Mouse (Mus musculus): ENCODE results near the gene Def8. TPM values are rescaled to one million over a fixed set of nuclear protein-coding genes. Genes with fewer than 3 reads are reported as not detected.

Def8 gene
- 42.2 and 42.7 TPM in 2 replicates for polyA plus RNA-seq (2016; fragmentation: Nextera tagmentation; extraction: Ambion mirVana)

DNA sequence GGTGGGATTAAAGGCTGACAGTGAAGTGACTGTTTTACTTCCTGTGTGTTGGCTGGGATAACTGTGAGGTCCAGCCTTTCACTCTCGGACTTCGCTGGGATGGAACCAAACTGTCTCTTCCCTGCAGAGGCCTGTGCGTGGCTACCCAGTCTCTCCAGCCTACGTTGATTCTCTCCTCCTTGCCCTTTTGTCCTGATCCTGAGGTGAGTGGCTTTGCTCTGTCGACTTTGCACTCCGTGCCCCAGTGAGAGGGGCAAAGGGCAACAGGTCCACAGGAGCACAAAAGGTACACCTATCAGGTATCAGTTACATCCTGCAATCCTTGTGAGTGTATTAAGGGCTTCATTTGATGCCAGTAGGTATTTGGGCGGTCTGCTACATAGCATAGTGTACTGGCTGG lies at the start of gene Def8:
TSS of gene Def8 (plus strand) at position 87 of the 400 bp plus-strand sequence.
- H3K4me3 ChIP-seq = no peak within 1 kb of the TSS
- H3K36me3 ChIP-seq = no peaks in the 10 kb centered on the region
- H3K27ac ChIP-seq = no peak within 1 kb of the TSS
- no peak for ATAC-seq (ENCODE audit: insufficient number of reproducible peaks, insufficient read depth, low FRiP score, low TSS enrichment)
- WGBS = 65% methylated on average over 7 of the region's 7 CpGs
- peak within 1 kb of the TSS; percentile 40 for H3K4me2 ChIP-seq (replicated peaks)
- no peaks in the 10 kb centered on the region for H3K27me3 ChIP-seq
- no peak within 1 kb of the TSS for H3K9ac ChIP-seq
- H3K9me3 ChIP-seq = peaks cover 22% of the 10 kb centered on the region
- H3K4me1 ChIP-seq = no peaks in the 10 kb centered on the region

DNA sequence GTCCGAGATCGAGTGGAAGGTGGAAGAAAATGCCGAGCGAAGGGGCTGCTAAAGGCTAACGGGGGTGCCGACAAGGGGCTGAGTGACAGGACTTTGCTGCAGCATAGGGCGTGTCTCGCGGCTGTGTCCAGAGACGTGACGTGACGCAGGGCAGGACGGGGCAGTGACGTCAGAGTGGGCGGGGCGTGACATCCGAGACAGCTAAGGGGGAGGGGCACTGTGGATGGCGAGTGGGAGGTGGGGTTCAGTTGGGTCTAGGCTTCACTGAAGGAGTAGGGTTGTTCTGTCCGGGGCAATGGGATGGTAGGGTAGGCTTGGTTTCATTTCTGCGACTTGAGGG lies 49.1 kb upstream of the Def8 start:
- Histone ChIP-seq H3K9ac (peak overlapping the region; percentile 76), H3K4me1 (peaks cover 9% of the 10 kb centered on the region), H3K4me2 (replicated peaks) (peak overlapping the region; percentile 61), H3K27ac (peak overlapping the region; percentile 95), H3K4me3 (peak overlapping the region; percentile 77), H3K27me3 (no peaks in the 10 kb centered on the region), H3K9me3 (no peaks in the 10 kb centered on the region), H3K36me3 (peaks cover 16% of the 10 kb centered on the region; the same call in 1 of the 2 replicates)
- peak; percentile 62 for ATAC-seq (ENCODE audit: insufficient number of reproducible peaks, insufficient read depth, low FRiP score, low TSS enrichment)
- under 1% methylated on average over 20 of the region's 20 CpGs for WGBS

DNA sequence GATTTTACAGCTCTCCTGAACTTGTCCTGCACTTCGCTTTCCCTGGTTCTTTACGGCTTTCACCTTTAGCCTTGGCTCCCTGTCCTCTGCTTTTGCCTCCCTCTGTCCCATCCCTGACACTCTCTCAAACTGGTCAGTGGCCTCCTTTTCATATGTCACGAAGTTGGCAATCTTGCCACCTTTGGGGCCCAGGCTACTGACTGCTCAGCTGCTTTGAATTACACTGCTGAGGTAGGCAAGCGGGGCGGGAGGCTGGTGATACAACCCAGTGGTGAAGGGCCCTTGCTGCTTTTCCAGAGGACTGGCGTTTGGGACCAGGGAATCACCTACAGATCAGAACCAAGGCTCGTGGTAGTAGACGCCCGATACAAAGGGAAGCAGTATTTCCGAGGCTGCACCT lies 47.6 kb upstream of the Def8 start:
- no peak overlapping the region for H3K27ac ChIP-seq
- no peak overlapping the region for H3K4me2 ChIP-seq (replicated peaks)
- no peaks in the 10 kb centered on the region for H3K9me3 ChIP-seq
- H3K4me1 ChIP-seq = peaks cover 9% of the 10 kb centered on the region
- H3K36me3 ChIP-seq = peaks cover 19% of the 10 kb centered on the region; the same call in 1 of the 2 replicates
- H3K9ac ChIP-seq = no peak overlapping the region
- 85% methylated on average over 10 of the region's 10 CpGs for WGBS
- H3K4me3 ChIP-seq = no peak overlapping the region
- no peak for ATAC-seq (ENCODE audit: insufficient number of reproducible peaks, insufficient read depth, low FRiP score, low TSS enrichment)
- H3K27me3 ChIP-seq = no peaks in the 10 kb centered on the region

DNA sequence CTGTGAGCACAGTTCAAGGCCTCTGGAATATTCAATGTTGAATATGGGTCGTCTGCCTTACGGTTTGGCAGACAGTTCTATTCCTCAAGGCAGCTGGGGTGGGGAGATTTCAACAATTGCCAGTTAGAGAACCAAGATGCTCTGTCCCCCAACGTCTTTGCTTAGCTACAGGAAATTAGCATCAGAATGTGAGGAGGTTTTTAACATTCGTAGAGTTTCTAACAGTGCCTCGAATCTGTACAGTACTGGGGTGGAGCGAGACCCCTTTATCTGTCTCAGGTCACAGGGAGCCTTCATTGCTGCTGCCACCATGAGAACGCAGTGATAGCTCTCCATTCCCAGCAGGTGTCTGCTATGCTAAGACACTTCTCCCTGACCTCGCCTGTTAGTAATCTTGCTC lies 47.2 kb upstream of the Def8 start:
- H3K4me2 ChIP-seq (replicated peaks) = no peak overlapping the region
- no peaks in the 10 kb centered on the region for H3K27me3 ChIP-seq
- H3K36me3 ChIP-seq = peaks cover 23% of the 10 kb centered on the region; the same call in 1 of the 2 replicates
- no peak overlapping the region for H3K4me3 ChIP-seq
- H3K9ac ChIP-seq = no peak overlapping the region
- H3K9me3 ChIP-seq = no peaks in the 10 kb centered on the region
- no peak for ATAC-seq (ENCODE audit: insufficient number of reproducible peaks, insufficient read depth, low FRiP score, low TSS enrichment)
- WGBS = 77% methylated on average over 8 of the region's 8 CpGs
- peaks cover 9% of the 10 kb centered on the region for H3K4me1 ChIP-seq
- no peak overlapping the region for H3K27ac ChIP-seq

DNA sequence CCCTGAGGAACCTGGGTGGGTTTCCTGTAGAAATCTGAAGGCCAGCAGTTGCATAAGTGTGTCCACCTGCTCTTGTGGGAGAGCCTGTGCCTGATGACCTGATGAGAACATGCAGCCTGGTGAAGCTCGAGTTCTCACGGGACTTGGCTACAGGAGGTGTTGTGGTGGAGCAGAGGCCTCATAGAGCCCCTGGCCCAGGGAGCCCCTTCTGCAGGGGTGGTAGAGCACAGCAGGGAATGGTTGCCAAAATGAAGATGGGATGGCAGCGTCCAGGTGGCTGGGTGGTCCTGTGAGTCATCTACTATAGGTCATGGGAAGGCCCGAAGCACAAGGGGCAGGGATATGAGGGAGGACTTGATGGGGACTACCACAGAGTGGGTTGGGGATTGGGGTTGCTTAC lies 41.6 kb upstream of the Def8 start:
- Histone ChIP-seq H3K27ac (no peak overlapping the region), H3K27me3 (no peaks in the 10 kb centered on the region), H3K9ac (no peak overlapping the region), H3K36me3 (peaks cover 70% of the 10 kb centered on the region), H3K4me2 (replicated peaks) (no peak overlapping the region), H3K4me1 (no peaks in the 10 kb centered on the region), H3K4me3 (no peak overlapping the region), H3K9me3 (no peaks in the 10 kb centered on the region)
- 89% methylated on average over 4 of the region's 4 CpGs for WGBS
- ATAC-seq (ENCODE audit: insufficient number of reproducible peaks, insufficient read depth, low FRiP score, low TSS enrichment) = no peak

DNA sequence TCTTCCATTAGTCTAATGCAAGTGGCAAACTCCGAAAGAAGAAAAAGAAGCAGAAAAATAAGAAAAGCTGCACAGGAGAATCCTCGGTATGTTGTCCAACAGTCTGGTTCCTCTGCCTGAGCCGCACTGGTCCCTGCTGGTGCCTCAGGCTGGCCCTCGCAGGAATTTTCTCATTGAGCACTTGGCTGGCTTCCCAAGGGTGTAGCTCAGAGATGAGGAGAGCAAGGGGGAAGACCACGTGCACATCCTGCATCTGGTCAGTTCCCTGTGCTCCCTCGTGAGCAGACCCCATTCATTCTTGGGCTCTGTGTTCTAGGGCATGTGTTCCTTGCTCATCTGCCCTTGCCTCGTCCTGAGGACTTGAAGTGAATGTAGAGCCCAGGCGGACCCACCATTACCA lies 40.8 kb upstream of the Def8 start:
- H3K9me3 ChIP-seq = no peaks in the 10 kb centered on the region
- no peak overlapping the region for H3K4me2 ChIP-seq (replicated peaks)
- H3K27ac ChIP-seq = no peak overlapping the region
- H3K27me3 ChIP-seq = no peaks in the 10 kb centered on the region
- H3K4me3 ChIP-seq = no peak overlapping the region
- no peak overlapping the region for H3K9ac ChIP-seq
- H3K36me3 ChIP-seq = peaks cover 73% of the 10 kb centered on the region
- no peaks in the 10 kb centered on the region for H3K4me1 ChIP-seq
- 93% methylated on average over 8 of the region's 8 CpGs for WGBS
- no peak for ATAC-seq (ENCODE audit: insufficient number of reproducible peaks, insufficient read depth, low FRiP score, low TSS enrichment)

DNA sequence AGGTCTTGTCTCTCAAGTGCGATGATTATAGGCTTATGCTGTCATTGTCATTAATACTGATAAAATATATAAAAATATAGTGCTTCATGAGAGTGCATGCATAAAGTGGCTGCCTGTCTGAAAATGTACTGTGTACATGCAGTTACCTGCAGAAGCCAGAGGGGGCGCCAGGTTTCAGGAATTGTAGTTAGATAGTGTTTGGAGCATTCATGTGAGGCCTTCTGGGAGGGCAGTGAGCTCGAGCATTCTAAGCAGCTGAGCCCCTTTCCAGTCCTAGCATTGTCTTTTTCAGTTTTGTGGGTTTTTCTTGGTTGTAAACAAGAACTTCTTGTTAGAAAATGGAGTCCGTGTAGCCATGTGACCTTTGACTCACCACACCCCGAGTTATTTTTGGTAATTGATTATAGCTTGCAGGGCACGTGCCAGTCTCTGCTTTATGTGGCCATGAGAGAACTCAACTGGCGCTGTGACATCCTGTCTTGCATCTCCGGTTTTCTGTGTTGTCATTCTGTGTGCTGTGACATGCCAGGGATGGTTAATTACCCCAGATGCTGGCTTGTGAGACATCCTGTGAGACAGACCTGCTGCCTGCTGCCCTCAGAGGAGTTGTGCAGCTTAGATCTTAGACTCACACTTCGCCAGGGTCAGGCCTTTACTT lies 38.3 kb upstream of the Def8 start:
- Histone ChIP-seq H3K4me2 (replicated peaks) (no peak overlapping the region), H3K9me3 (no peaks in the 10 kb centered on the region), H3K36me3 (peaks cover 90% of the 10 kb centered on the region), H3K27ac (no peak overlapping the region), H3K4me1 (no peaks in the 10 kb centered on the region), H3K4me3 (no peak overlapping the region), H3K9ac (no peak overlapping the region), H3K27me3 (no peaks in the 10 kb centered on the region)
- no peak for ATAC-seq (ENCODE audit: insufficient number of reproducible peaks, insufficient read depth, low FRiP score, low TSS enrichment)
- WGBS = 71% methylated on average over 9 of the region's 9 CpGs

DNA sequence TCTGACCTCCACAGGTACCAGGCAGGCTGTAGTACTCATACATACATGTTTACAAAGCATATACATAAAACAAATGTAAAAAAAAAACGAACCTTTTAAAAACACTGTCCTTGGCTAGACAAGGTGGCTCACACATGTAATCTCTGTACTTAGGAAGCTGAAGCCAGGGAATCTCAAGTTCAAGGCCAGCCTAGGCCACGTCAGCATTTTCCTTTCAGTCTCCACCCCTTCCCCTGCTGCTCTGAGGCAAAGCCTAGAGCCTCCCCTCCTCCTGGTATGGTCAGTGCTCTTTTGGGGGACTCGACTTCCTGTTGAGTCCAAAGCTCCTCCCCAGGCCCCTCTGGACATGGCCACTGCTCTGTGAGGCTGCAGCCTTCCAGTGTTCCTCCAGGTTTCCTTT lies 36.3 kb upstream of the Def8 start:
- Histone ChIP-seq H3K4me2 (replicated peaks) (no peak overlapping the region), H3K9ac (no peak overlapping the region), H3K4me3 (no peak overlapping the region), H3K27ac (no peak overlapping the region), H3K36me3 (peaks cover 97% of the 10 kb centered on the region), H3K4me1 (no peaks in the 10 kb centered on the region), H3K27me3 (no peaks in the 10 kb centered on the region), H3K9me3 (no peaks in the 10 kb centered on the region)
- WGBS = 72% methylated on average over 3 of the region's 3 CpGs
- no peak for ATAC-seq (ENCODE audit: insufficient number of reproducible peaks, insufficient read depth, low FRiP score, low TSS enrichment)

DNA sequence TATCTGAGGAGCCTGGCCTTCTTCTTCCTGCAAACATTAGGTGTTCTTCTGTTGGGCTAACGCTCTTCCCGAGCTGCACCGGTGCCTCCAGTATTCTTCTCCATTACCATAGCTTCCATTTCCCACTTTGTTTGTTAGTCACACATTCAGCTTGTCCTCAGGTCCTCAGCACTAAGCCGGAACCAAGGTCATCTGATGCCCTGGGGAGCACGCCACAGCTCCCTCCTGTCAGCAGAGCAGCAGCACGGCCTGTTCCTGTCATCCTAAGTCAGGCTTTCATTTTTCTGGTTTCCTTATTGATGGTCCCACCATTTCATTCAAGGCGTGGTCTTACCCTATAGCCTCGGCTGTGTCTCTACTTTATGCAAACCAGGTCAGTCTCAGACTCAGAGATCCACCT lies 35.5 kb upstream of the Def8 start:
- no peak overlapping the region for H3K27ac ChIP-seq
- ATAC-seq (ENCODE audit: insufficient number of reproducible peaks, insufficient read depth, low FRiP score, low TSS enrichment) = no peak
- 91% methylated on average over 8 of the region's 8 CpGs for WGBS
- H3K9ac ChIP-seq = no peak overlapping the region
- no peaks in the 10 kb centered on the region for H3K9me3 ChIP-seq
- no peaks in the 10 kb centered on the region for H3K27me3 ChIP-seq
- no peak overlapping the region for H3K4me2 ChIP-seq (replicated peaks)
- H3K4me1 ChIP-seq = no peaks in the 10 kb centered on the region
- no peak overlapping the region for H3K4me3 ChIP-seq
- H3K36me3 ChIP-seq = peaks cover 96% of the 10 kb centered on the region

DNA sequence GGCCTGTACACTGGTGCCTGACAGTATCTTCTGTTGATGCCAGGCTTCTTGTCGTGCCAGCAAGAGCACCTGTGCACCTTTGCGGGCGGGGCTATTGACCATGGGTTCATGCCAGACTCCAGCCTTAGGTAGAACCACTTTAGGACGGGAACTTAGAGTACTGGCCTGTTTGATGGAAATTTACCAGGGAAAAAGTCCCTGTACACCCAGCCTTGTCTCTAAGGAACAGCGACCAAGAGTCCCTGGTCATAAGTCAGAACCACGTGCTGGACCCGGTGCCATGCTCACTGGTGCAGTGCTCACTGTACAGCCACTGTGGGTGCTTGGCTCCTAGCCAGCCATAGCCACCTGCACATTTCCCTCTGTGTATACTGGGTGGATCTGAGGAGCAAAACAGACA lies 34.3 kb upstream of the Def8 start:
- no peaks in the 10 kb centered on the region for H3K4me1 ChIP-seq
- peaks cover 96% of the 10 kb centered on the region for H3K36me3 ChIP-seq
- H3K27ac ChIP-seq = no peak overlapping the region
- no peaks in the 10 kb centered on the region for H3K27me3 ChIP-seq
- no peak overlapping the region for H3K4me3 ChIP-seq
- H3K9me3 ChIP-seq = no peaks in the 10 kb centered on the region
- no peak overlapping the region for H3K4me2 ChIP-seq (replicated peaks)
- WGBS = 95% methylated on average over 7 of the region's 7 CpGs
- ATAC-seq (ENCODE audit: insufficient number of reproducible peaks, insufficient read depth, low FRiP score, low TSS enrichment) = no peak
- no peak overlapping the region for H3K9ac ChIP-seq

DNA sequence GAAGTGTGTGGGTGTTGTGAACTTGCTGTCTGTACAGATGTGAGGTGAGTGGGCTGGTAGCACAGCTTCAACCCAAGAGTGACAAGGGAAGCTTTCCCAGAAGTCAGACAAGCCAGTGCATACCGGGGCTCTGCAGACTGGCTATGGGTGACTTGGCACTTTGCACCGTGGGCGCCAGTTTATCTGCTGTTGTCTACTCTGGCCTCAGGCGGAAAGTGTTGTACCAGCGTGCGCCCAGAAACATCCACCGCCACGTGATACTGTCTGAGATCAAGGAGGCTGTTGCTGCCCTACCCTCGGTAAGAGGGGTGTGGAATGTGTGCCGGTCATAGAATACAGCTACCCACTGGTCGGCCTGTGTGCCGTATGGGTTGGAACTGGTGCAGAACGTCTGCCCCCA lies 25.0 kb upstream of the Def8 start:
- no peaks in the 10 kb centered on the region for H3K4me1 ChIP-seq
- H3K36me3 ChIP-seq = peaks cover 98% of the 10 kb centered on the region
- 94% methylated on average over 13 of the region's 13 CpGs for WGBS
- H3K9me3 ChIP-seq = no peaks in the 10 kb centered on the region
- no peak for ATAC-seq (ENCODE audit: insufficient number of reproducible peaks, insufficient read depth, low FRiP score, low TSS enrichment)
- no peaks in the 10 kb centered on the region for H3K27me3 ChIP-seq
- no peak overlapping the region for H3K4me3 ChIP-seq
- H3K4me2 ChIP-seq (replicated peaks) = no peak overlapping the region
- no peak overlapping the region for H3K27ac ChIP-seq
- H3K9ac ChIP-seq = no peak overlapping the region

DNA sequence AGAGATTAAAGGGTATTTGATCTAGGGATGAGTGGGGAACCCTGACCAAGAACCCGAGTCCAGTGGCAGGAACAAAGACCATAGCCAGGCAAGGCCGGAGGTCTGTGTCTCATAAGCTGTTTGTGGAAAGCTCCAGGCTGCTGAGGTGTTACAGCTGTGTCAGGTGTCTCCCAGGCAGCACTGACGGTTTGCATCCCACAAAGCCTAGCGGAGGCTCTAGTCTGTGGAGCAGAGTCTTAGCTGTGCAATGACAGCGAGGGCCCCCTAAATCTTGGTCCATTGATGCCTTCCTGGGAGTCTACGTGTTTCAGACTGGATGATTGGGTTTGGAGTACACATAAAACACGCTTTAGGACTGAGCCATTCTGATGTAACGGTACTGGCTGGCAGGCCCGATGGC lies 21.4 kb upstream of the Def8 start:
- WGBS = 89% methylated on average over 9 of the region's 9 CpGs
- ATAC-seq (ENCODE audit: insufficient number of reproducible peaks, insufficient read depth, low FRiP score, low TSS enrichment) = no peak
- Histone ChIP-seq H3K4me1 (0 out of 2 replicates have a peak, but pooled peaks cover 5% of the 10 kb centered on the region), H3K9ac (no peak overlapping the region), H3K4me3 (no peak overlapping the region), H3K27me3 (no peaks in the 10 kb centered on the region), H3K9me3 (no peaks in the 10 kb centered on the region), H3K36me3 (peaks cover 66% of the 10 kb centered on the region), H3K27ac (no peak overlapping the region), H3K4me2 (replicated peaks) (no peak overlapping the region)

Measured in embryonic facial prominence, embryonic 12.5 days (tissue).